Mouse (Mus musculus) olfactory bulb, adult 2 months (tissue): Measurements from ENCODE around the gene Paxx. TPM values are rescaled to one million over a fixed set of nuclear protein-coding genes. Genes with fewer than 3 reads are reported as not detected.
A peak's percentile ranks its signal among the peaks of the same experiment; 100 is the strongest.

Source experiments
- H3K27ac ChIP-seq: fragments of 200-500 bp; 2 replicates; pipeline ENCODE4 v1.5.1; 2012; ENCODE audit warnings: low read depth, low read length; ENCODE audit not compliant: insufficient read depth
- H3K4me1 ChIP-seq: fragments of 200-500 bp; 2 replicates; pipeline ENCODE4 v1.6.1; 2012; ENCODE audit warnings: low read length; ENCODE audit not compliant: control insufficient read depth, insufficient read depth
- H3K4me3 ChIP-seq: fragments of 200-500 bp; 2 replicates; pipeline ENCODE4 v1.5.1; 2012; ENCODE audit warnings: mild to moderate bottlenecking, low read depth, low read length, moderate library complexity; ENCODE audit not compliant: insufficient read depth
- CTCF ChIP-seq: fragments of 200-500 bp; IDR thresholded peaks from 2 replicates; pipeline ENCODE4 v1.5.1; 2012; ENCODE audit warnings: low read depth, mild to moderate bottlenecking, low read length, moderate library complexity; ENCODE audit not compliant: insufficient read depth
- POLR2A ChIP-seq: fragments of 200-500 bp; IDR thresholded peaks from 2 replicates; pipeline ENCODE4 v1.6.1; 2012; ENCODE audit warnings: mild to moderate bottlenecking, low read depth, low read length, moderate library complexity; ENCODE audit not compliant: insufficient read depth
- WGBS: fragments of 180-500 bp; shearing (Covaris S2); methylation state at CpG from one replicate; pipeline ENCODE4 v1.1.7; 2018; 5-methylcytosine and 5-hydroxymethylcytosine counted together
- polyA plus RNA-seq: library from polyadenylated mRNA; stranded (reverse); fragments of >200 nt; gene quantifications from 2 replicates; pipeline ENCODE4 v1.2.4, GENCODE M21; 2012; ENCODE audit warnings: low replicate concordance; ENCODE audit not compliant: missing spikeins, insufficient read depth, insufficient read length

The Paxx gene
- polyA plus RNA-seq, 1 experiment = not detected

DNA sequence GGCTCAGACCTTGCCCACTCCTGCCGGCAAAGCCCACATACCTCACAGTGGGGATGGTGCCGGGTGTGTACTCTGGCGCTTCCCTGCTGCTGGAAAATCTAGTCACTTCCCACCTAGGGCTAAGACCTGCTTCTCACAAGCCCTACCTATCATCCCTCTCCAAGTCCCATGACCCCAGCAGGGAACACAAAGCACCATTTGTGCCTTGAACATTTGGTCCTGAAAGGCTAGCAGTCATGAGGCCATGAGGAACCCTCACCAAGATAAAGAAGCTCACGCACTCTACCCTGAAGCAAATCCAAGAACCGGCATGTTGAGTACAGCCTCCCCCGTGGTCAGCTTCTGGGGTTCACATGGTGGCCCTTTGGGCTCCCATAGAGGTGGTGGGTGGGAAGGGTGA lies 9.1 kb upstream of the Paxx start, which contains the start of gene Ptgds:
Gene Ptgds (minus strand): TSS at position 78 of the 400 bp plus-strand sequence.
- Histone ChIP-seq H3K4me3 (peak within 1 kb of the TSS; percentile 8), H3K4me1 (peaks cover 22% of the 10 kb centered on the region)

DNA sequence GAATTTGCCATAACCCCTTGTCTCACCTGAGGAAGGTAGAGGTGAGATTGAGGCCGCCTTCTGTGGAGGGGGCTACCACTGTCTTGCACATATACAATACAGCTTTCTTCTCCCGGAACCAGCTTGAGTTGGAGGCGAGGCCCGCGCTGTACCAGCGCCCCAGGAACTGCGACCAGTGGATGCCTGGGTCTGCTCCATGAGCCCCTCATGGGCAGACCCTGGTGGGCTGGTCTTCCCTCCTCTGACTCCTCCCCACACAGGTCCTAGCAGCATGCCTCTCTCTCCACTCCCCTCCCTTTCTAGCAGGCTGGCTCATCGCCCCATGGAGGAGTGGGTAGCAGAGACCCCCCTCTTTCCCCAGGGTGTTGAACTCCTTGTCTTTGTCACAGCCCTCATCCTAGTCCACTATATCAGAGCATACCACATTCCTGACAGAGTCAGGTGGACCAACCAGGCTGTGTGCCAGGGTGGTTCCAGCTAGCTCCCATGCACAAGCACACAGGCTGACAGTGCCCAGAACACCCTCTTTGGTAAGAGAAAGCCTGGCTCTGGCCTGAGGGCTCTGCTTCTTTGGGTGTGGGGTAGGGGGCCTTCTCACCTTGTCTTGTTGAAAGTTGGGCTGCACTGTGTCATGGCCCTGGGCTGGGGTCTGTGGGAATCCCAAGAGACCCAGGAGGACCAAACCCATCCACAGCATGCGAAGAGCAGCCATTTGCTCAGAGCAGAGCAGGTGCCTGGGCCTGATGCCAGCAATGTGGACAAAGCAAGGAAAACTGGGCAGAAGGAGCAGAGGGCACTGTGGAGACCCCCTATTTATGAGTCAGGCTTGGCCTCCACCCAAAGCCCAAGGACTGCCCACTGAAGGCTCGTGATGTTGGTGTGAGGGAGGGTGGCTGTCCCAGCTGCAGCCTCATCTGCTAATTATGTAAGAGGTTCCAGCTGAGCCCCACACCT lies 8.3 kb upstream of the Paxx start:
- Histone ChIP-seq H3K4me3 (peak overlapping the region; percentile 8), H3K4me1 (peaks cover 22% of the 10 kb centered on the region), H3K27ac (peak overlapping the region; percentile 72)
- TF ChIP-seq POLR2A (0 out of 2 replicates have a peak, but pooled peaks have one; percentile 21), CTCF (no peak)
- WGBS = 70% methylated on average over 10 of the region's 10 CpGs

More for the DNA sequence above, 9.1 kb upstream of the Paxx start, which contains the start of gene Ptgds:
- TF ChIP-seq CTCF (0 out of 2 replicates have a peak, but pooled peaks have one; percentile 10), POLR2A (no peak)
- peak within 1 kb of the TSS; percentile 72 for H3K27ac ChIP-seq
- WGBS = 41% methylated on average over 6 of the region's 6 CpGs

DNA sequence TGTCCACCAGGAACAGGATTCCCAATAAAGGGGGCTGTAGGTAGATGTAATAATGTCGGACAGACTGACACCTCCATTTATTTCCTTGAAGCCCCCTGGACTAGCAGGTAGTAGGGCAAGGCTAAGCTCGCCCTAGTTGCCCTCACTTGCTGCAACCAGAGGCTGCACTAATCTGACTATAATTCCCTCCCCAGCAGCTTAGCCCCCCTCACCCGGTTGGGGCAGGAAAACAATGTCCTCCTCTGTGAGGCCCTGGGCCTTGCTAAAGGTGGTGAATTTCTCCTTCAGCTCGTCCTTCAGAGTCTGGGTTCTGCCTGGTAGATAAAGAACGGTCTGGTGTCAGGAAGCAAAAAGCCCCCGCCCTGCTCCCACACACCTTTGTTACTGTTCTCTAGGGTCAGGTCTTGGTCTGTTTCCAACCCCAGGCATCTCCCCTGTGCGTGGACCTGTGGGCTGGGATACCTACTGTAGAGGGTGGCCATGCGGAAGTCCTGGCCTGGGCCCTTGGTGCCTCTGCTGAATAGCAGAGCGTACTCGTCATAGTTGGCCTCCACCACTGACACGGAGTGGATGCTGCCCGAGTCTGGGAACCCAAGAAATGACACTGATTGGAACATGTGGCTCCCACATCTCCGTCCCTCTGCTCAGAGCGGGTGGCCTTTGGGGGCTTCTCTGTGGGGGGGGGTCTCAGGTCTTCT lies 6.9 kb upstream of the Paxx start:
- Histone ChIP-seq H3K27ac (0 out of 2 replicates have a peak overlapping the region, but pooled peaks have one; percentile 16), H3K4me3 (no peak overlapping the region), H3K4me1 (peaks cover 19% of the 10 kb centered on the region)
- 78% methylated on average over 14 of the region's 14 CpGs for WGBS
- TF ChIP-seq POLR2A (no peak), CTCF (no peak)

DNA sequence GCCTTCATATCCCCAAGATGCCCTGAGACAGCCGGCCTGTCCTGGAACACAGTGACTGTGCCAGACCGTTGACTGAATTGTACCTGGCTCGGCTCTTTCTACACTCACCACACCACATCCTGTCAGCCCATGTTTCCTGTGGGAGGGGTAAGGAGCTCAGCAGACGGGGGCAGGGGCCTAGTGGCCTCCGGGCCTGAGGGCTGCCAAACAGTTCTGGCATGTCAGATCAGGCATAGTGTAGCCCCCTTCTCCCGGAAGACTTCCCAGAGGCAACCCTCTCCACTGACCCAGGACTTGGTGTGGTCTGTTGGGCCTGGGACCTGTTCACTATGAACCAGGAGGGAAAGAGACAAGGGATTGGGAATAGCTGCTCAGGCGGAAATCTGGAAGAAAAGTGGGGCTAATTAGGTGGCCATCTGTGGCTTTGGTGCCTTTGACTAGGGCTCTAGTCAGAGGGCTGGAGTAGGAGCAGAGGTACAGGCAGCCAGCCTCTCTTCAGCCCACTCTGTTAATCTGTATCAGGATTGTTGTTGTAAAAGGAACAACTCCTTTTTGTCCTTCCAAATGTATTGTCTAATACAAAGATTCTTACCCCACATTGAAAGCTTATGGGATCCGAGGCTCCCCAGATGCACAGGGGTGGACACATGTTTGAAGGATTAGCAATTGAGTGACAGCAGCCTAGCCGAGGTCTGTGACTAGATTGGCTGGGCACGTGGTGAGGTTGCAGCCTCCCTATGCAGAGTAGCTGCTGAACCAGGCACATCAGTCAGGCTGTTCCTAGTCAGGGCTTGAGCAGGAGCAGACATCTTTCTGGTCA lies 5.1 kb upstream of the Paxx start:
- no peak overlapping the region for H3K4me3 ChIP-seq
- WGBS = 56% methylated on average over 10 of the region's 10 CpGs
- no peak overlapping the region for H3K27ac ChIP-seq
- peaks cover 24% of the 10 kb centered on the region for H3K4me1 ChIP-seq
- TF ChIP-seq POLR2A = no peak

DNA sequence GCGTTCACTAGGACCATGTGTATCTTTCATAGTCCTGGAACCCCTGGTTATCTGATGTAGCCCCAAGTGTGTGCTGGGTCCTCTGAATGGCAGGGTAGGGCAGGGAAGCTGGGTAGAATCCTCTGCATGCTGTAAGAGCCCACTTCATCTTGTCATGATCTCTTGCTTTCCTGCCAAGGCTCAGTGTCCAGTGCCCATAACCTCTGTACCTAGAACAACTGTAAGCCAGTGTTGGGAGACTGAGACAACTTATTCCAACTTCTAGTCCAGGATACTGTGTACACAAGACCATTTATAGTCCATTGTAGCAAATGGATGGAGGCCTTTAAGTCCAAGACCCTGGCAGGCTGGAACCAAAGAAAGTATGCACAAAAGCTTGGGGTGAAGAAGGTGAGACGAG lies 4.4 kb upstream of the Paxx start:
- 95% methylated on average over 2 of the region's 2 CpGs for WGBS

DNA sequence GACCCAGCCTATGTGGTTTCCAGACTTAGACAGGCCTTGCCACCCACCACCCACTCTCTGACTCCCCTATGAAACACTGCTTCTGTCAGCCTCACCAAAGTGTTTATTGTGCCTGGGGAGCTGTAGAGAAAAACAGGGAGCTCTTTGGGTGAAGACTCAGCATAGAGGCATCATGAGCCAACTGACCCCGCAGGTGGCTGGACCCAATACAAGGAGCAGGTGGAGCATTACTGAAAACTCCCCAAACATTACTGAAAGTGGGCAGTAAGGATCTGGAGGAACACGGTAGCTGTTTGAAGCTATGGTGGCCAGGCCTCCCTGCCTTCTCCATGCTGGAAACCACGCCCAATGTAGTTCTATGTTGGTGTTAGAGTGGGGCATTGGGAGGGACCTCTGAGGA lies 2.7 kb upstream of the Paxx start:
- TF ChIP-seq CTCF (no peak), POLR2A (no peak)
- Histone ChIP-seq H3K27ac (no peak overlapping the region), H3K4me1 (peaks cover 23% of the 10 kb centered on the region), H3K4me3 (no peak overlapping the region)
- 93% methylated on average over 3 of the region's 3 CpGs for WGBS

More for the DNA sequence above, 4.4 kb upstream of the Paxx start:
- H3K4me1 ChIP-seq = peaks cover 27% of the 10 kb centered on the region
- H3K27ac ChIP-seq = no peak overlapping the region
- TF ChIP-seq CTCF = no peak
- no peak for TF ChIP-seq POLR2A
- no peak overlapping the region for H3K4me3 ChIP-seq

DNA sequence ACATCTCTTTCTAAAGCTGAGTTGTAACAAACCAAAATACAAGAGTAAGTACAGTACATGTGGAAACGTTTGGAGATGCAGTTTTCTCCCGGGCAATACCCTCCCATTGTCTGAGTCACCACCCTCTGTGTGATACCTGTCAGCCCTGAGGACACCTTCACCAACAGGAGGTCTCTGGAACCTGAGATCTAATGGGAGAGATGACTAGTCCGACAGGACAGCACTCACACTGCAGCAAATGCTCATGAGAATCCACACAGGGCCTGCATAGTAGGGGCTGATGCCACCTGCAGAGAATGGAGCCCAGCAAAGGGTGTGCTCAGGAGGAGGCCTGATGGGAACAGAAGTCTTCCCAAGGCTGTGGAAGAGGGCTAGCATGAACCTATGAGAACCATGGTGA lies 513 bp upstream of the Paxx start:
- WGBS = 9% methylated on average over 3 of the region's 3 CpGs

DNA sequence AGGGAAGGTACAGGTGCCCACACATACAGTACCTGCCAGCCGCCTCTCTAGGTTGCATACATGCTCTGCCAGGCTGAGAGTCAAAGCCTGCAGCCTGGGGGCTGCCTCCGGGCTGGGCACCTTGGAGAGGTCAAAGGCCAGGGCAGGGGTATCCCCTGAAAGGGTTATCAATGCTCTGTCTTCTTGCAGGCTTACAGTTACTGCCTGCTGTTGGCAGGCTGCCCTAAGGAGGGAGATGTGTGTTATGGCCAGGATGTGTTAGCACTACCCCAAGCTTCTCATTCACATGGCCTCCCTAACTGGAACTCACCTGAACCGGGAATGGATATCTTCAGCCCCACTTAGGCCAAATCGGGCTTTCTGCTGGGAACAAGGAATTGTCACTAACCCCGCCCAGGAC lies 759 bp downstream of the Paxx start:
- TF ChIP-seq CTCF (no peak), POLR2A (no peak)
- Histone ChIP-seq H3K4me1 (peaks cover 21% of the 10 kb centered on the region), H3K27ac (peak overlapping the region; percentile 91), H3K4me3 (peak overlapping the region; percentile 86)
- 21% methylated on average over 5 of the region's 5 CpGs for whole genome bisulfite sequencing

More for the DNA sequence above, 513 bp upstream of the Paxx start:
- Histone ChIP-seq H3K27ac (peak overlapping the region; percentile 84), H3K4me1 (peaks cover 21% of the 10 kb centered on the region), H3K4me3 (peak overlapping the region; percentile 86)
- TF ChIP-seq POLR2A = no peak
- TF ChIP-seq CTCF = no peak
